Mouse (Mus musculus) G1E-ER4 (cell line): ENCODE measurements around the gene Gpam. TPM values are rescaled to one million over a fixed set of nuclear protein-coding genes. Genes with fewer than 3 reads are reported as not detected.

ENCODE experiments used
- GATA1 ChIP-seq: IDR thresholded peaks from one replicate; pipeline ENCODE4 v1.8.0; 2012; ENCODE audit warnings: low read length, inconsistent platforms
- polyA plus RNA-seq: library from polyadenylated mRNA; stranded (reverse); fragments of >175 nt; gene quantifications from 2 replicates; pipeline ENCODE4 v1.2.3, GENCODE M21; 2012

Gene Gpam
- polyA plus RNA-seq, 1 experiment: 6.7 TPM

DNA sequence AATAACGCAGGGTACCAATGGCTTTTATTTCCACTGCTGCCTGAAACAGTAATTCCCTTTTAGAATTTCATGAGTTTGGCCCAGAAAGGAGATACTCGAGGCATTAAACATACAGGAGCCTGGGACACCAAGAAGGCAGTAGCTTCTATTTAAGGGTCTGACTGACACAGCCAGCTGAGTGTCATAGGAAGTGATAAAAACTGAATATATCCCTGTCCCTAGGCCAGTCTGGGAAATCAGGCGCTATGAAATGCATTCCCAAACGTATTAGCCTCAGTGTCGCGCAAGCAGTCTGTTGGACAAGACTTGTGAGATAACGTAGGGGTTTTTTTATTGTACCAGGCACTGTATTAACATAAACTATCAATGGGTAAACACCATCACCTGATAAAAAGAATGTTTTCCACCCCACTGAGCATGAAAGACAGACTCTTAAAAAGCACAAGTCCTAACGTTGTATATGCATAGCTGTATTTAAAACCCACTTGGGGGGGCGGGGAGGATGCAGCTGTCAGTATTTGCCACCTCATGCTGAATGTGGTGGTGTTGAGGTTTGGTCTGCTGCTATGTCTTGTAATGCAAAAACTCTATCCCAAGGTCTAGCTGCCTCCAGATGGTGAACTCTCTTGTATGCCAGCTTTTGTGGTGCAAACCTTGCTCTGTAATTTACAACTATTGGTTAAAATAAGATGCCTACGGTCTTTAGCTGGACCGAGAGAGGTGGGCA, 6.4 kb downstream of the Gpam start:
- TF ChIP-seq GATA1: no peak

DNA sequence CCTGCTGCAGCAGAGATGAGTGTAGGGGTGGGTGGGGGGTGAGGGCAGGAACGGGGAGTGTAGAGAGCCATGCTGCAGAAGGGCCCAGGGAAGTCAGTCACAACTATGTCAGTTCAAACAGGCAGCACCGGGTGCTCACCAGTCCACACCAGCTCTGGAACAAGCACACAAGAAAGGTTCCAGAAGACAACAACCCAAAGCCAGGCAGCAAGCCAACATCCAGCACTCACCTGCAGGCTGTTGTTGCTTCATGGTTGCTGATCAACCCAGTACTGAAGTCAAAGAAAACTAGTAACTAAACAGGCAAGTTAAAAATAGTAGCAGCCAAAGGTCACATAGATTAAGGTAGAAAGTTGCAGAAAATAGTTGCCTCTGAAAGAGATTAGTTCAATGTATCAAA, 7.5 kb downstream of the Gpam start:
- TF ChIP-seq GATA1: no peak

DNA sequence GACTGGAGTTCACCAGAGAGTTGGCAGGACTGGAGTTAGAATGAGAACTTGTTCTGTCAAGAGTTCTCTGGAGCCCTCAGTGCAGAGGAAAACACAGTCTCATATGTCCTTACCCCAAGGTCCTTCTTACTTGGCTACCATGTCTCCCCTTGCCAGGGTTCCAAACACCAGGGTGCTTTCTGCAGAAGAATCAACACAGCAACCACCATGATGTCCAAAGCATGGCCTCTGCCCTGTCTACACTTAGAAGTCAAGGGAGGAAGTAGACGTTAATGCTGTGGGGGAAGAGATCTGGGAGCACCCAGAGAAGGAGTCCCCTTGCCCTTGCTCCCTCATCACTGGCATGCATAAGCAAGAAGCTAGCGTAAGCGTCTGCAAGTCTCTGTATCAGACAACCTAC, 9.0 kb downstream of the Gpam start:
- no peak for TF ChIP-seq GATA1

DNA sequence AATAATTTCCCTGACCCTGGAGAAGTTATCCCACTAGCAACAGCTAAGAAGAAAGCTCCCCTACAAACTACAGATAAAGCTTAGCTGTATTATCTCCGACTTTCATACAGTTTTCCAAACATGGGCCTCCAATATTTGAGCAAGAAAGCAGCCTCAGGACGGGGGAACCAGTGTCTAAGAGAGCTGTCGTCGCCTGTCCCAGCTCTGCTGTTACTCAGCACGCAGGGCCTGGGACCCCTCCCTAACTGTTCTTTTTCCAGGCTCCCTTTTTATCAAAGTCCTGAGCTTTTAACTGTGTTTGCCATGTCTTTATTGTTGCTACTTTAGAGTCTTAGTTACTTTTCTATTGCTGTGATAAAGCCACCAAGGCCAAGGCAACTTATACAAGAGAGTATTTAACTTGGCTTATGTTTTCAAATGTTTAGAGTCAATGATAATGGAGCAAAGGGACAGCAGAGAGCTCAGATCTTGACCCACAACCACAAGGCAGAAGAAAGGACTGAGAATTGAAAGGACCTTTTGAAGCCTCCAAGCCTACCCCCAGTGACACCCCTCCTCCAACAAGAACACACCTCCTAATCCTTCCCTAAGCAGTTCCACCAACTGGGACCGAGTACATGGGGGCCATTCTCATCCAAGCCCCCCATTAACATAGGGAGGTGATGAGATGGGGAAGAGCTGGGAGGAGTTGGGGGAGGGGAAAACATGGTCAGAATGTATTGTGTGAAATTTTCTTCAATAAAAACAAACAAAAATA, 9.8 kb downstream of the Gpam start:
- TF ChIP-seq GATA1: no peak

DNA sequence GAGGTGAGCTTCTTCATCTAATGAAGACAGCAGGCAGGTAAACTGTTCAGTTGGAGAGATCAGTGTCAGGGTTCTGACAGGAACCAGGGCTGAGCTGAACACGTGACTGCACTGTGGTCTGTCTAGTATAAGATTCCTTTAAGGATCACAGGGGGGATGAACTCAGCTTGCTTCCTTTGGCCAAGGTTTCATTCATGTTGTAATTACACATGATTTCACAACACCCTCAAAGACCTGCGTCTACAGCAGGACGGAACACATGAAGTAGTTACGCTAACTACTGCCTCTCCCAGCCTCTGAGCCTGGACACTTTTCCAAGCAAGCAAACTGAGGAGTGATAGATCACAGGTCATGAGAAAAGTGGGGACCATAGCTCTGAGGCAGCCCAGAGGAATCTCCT, 11.5 kb downstream of the Gpam start:
- TF ChIP-seq GATA1: no peak

DNA sequence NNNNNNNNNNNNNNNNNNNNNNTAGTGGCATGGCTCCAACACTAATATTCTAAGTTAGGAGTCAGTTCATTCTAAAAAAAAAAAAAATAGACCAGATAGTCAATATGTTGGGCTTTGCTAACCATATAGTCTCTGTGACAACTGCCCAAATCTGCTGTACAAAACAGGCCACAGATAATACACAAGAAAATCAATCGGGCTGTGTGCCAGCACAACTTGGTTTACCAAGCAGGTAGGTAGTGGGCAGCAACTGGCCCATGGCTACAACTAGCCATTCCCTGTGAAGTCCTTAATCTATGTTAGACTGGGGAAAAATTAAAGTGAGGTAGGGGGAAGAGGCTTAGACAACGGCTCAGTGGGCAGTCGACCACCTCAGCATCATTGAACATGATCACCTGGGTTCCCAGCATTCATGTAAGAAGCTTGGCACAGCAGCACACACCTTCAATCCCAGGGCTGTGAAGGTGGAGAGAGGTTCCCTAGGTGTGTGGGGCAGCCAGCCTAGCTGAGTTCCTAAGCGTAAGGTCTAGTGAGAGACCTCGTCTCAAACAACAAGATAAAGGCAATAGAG, 12.1 kb downstream of the Gpam start:
- no peak for TF ChIP-seq GATA1

DNA sequence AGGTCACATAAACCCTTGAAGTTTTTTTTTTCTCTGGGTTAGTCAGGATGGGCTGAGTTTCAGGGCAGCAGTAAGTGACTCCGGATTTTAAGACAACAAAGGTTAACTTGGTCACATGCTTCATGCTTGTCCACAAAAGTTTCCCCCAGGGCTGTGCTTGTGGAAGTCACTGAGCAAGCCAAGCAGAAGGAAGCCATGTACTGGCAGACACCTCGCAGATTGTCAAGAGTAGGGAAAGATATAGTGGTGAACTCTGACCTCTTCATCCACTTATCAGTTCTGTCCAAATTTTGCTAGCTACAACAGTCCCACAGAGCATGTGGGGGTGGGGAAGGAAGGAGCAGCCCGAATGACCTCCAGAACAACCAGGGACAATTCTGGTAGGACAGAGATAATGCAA, 19.1 kb downstream of the Gpam start:
- no peak for TF ChIP-seq GATA1

DNA sequence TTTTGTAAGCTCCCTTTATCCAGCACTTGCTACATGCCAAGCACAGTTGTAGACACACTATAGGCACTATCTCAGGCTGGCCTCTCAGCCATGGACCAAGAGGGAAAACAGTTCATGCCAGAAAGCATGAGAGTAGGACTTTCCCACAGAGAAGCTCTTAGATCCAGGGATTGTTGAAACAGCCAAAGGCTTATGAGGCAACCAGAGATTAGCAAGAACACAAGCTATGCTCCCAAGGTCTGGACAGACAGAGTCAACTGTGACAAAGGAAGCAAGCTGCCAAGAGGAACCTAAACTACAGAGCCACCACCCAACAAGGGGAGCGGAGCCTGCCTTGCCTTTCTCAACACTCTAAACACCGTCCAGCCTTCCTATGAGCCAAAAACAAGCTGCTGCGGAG, 21.1 kb downstream of the Gpam start:
- no peak for TF ChIP-seq GATA1

DNA sequence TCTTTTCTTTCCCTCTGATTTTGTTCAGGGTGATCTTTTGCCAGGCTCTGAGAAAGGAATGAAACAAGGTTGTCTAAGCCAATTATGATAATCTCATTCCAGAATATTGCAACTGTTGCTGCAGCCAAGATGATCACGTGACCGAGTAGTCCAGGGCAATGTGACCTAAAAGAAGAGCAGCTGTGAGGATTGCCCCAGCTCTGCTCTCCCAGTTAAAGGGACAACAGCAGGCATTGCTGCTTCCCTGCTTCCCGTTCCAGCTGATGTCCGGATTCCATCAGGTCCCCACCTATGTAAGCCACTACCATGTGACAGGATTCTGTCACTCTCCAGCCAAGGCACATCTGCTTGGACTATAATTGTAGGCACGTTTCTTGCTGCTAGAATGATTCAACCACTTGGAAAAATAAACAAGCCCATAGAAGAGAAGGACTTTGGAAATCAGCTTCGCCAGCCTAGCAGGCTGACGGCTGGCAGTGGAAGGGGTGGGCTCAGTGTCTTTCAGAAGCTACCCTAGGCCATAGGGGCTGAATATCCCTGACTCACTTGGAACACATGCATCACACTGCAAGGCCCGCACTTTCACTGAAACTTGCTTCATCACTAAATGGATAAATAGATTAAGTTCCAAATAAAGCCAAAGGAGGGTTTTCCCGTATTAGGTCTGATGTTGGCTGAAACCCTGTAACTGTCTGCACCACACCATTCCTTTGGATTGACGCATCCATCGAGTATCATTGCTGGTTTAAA, 23.8 kb downstream of the Gpam start:
- TF ChIP-seq GATA1: no peak

DNA sequence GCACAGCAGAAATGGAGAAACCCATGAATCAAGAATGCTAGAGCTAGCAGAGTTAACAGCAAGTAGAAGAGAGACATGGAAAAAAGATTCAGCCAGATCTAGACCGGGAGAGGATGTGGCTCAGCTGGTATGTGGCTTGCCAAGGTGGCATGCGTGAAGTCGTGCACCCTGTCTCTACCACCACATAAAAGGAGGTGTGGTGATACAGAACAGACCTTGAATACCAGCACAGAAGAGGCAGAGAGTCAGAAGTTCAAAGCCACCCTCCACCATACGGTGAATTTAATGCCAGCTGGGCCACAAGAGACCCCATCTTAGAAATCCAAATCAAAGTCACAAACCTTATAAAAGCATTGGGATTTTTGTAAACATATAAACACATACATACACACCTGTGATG, 25.4 kb downstream of the Gpam start:
- no peak for TF ChIP-seq GATA1

DNA sequence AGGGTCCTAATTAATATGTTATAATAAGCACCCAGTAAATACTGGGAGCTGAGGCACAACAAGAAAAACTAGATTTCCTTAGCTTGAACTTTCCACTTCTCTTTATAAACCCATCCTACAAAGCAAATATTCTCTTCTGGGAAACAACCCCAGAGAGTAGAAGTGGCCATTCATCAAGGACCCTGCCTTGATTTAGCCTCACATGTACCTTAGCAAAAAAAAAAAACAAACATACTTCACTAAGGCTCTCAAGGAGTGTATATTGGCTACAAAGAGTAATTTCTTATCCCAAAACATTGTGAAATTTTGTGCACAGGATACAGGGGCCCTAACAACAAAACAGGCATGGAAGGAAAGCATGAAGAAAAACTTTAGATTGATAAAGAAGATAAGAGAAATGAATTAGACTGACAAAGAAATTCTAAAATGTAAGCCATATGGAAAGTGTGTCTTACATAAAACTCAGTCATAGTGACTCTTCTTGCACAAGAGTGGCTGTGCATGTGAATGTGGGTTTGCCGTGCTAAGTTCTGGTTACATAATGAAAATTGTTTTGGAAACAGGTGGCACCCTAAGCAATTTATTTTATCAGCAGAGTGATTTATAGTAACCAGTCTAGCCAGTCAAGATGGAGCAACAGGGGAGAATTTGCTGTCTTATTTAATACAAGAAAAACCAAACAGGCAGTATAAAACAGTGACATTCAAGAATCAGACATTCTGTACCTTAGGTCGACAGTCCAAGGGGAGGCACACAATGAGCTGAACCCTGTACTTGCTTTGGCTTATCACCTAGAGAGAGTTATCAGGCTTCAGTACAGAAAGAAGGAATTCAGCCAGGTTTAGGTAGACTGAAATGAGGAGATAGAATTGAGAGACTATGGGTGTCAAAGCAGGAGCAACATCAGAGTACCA, 26.6 kb downstream of the Gpam start:
- no peak for TF ChIP-seq GATA1

DNA sequence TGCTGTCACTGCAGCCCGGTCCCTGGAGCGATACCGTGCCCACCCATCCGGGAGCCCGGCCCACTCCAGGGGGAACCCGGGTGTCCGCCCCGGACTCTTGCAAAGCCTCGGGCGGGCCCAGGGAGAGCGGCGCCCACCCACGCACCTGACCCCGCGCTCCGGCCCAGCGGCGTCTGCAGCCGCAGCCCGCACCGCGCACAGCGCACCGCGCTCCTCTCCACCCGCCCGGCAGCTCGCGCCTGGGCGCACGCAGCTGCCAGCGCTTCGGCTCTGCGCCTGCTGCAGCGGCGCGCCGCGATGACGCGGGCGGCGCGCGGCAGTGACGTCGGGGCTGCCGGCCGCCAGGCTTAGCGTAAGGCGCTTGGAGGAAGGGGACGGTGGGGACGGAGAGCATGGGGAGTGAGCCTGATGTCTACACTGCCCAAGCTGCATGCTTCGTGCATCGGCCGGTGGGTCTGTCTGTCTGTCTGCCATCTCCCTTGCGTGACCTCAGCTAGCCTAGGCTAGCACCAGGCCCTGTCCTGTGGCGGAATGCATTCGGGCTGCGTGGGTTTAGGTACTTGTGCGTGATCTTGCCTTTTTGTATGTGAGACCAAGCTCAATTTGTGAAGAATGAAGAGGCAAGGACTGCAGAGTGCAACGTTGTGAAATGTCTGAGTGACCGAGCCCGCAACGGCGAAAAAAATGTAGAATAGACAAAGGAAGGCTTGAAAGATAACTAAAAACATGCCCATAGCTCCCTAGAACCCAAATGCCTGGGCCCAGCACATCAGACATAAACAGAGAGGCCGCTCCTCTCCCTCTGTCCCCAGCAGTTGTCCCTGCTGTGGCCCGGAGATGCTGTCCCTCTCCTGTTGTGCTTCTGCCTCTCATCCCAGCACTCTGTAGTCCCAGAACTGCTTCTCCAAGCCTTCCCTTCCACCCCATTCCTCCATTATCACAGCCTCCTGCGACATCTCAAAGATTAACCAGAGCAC, 27.6 kb downstream of the Gpam start:
- TF ChIP-seq GATA1: no peak

DNA sequence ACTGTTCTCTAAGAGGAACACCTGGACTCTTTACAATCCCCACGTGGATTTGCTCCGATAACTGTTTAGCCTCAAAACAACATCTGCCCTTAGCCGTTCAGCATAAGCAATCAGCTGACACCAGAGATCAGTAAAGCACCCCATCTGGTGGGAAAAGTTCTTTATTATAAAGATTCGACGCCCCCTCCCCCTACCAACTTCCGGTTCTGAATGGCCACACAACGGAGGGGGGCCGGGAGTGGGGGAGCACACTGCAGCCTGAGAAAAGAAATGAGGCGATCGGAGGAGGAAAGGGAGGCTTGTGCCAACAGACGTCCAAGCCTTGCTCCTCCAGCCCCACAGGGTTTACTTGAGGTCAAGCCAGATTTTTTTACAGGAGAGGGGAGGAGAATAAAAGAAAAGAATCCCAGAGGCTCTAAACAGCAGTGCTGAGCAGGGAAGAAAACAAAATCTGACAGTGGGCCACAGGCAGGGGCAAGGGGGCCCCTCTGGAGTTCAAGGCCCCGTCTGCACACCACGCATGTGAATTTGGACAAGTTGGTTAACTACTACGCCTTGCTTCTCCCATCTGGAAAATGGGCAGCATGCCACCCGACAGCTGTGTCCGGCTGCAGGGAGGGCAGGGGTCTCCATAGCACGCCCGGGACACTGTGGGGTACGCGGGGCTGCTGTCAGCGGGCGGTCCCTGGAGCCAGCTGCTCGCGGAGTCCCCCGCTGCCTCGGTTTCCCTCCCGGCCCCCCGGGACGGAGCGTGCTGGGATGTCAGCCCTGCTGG, 28.4 kb downstream of the Gpam start:
- TF ChIP-seq GATA1: no peak
